Mouse (Mus musculus): ENCODE results near the gene Cacnb4.

The Cacnb4 gene

GRCm38 (mm10) chr2:52568131-52568530, 108.5 kb downstream of the Cacnb4 start:
- DNase-seq (ENCODE audit: low spot score): no peak

- DNase-seq (ENCODE audit: low spot score): no peak
These were observed 109.2 kb downstream of the Cacnb4 start for GRCm38 (mm10) chr2:52567421-52567820.

DNA sequence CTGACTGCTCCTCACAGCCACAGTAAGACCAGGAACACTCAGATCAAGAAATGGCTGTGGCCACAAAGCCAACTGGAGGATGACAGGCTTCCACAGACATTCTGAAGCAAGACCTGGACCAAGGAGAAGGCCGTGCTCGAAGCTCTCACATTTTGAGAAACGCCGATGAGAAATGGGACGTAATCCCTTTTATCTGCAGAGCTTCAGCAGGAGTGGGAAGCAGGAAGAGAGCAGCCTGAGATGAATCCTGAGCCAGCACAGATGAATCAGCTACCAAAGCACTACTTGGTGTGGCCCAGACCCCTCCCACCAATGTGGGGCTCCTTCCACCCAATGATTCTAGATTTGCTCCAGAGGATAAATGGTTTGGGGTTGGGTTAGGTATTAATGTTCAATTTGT, 113.4 kb downstream of the Cacnb4 start:
- DNase-seq (ENCODE audit: low spot score): no peak

DNA sequence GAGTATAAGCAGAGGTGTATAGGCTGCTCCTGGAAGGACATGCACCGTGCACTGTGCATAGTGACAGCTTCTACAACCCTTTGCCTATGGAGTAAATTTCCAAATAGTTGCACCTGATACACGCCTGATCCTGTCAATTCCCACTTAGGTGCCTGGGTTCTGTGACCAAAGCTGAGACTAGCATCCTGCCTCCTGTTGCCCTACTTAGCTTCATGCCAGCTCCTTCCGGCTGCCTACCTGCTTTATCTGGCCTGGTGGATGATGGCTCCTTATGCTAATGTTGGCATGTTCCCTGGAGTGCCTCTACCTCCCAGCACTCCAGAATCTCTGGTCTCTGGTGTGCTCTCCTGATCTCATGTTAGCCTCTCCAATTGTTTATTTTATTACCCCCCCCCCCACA, 114.3 kb downstream of the Cacnb4 start:
- no peak for DNase-seq (ENCODE audit: low spot score)

- no peak for DNase-seq (ENCODE audit: low spot score)
These were observed 115.5 kb downstream of the Cacnb4 start for GRCm38 (mm10) chr2:52561137-52561536.

DNA sequence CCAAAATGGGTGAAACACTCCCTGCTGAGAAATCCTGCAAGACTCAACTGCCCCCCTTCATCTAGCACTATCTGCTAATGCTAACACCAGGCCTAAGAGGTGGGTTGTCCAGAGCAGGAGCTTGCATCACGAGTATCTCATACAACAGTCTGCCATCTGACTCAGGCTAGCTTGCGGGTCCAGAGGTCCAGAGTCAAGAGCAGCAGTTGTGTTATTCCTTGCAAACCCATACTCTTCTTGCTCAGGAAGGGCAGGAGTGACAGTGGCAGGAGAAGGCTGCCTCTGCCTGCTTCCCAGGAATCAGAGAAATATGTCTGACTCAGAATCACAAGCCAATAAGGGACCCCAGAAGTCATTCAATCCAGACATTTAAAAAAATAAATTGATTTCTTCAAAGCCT, 116.4 kb downstream of the Cacnb4 start:
- no peak for DNase-seq (ENCODE audit: low spot score)

DNA sequence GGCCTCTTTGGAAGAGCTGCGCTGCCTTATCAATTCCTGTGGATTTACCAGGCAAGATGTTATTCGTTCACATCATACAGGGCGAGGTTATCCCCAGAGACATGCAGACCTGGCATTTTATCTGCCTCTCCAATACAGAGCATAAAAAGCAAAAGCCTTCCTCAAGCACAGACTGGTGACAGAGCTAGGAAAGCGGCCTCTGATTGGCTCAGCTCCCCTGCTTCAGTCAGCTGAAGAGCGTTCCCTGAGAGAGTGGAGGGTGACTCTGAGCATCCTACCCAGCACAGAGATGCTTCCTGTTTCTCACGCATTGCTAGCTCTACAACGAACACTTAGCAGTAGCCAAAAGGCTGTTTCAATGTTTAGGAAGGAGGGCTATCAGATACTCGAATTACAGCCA, 118.2 kb downstream of the Cacnb4 start:
- DNase-seq (ENCODE audit: low spot score): peak; percentile 69

GRCm38 (mm10) chr2:52557503-52558275, 118.9 kb downstream of the Cacnb4 start:
- no peak for DNase-seq (ENCODE audit: low spot score)

DNA sequence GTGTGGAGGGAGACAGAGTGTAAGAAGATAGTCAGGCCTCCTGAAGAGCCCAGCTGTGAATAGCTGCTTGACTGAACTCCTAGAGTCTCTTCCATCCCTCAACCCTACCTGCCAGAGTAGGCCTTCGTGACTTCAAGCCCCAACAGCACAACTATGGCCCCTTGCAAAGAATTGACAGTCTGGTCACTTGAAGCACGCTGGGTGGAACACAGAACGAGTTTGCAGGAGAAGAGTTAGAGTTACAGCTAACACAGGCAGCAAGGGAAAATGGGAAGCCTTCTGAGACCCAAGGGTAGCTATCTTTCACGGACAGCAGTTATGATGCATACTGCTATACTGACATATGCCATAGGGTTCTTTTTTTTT, 119.7 kb downstream of the Cacnb4 start:
- no peak for DNase-seq (ENCODE audit: low spot score)

- no peak for DNase-seq (ENCODE audit: low spot score)
These were observed 120.2 kb downstream of the Cacnb4 start for GRCm38 (mm10) chr2:52556298-52556960.

- no peak for DNase-seq (ENCODE audit: low spot score)
These were observed 128.2 kb downstream of the Cacnb4 start for GRCm38 (mm10) chr2:52548401-52548800.

DNA sequence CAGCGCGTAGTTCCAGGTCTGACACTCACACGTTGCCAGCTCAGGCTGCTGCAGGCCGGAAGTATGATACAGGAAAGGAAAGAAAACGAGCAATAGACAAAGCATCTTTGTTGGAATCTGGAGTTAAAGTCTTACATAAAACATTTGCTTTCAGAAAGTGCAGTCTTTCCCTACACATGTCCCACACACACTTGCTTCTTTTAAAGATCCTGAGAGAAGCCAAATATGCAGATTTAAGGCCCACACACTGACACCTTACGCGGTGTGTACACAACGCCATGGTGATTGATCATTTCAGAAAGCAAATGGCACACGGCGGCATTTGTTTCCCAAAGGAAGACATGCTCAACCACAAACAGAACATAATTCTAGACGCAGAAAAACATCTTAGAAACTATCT, 129.3 kb downstream of the Cacnb4 start:
- DNase-seq (ENCODE audit: low spot score): no peak

GRCm38 (mm10) chr2:52544527-52544926, 132.1 kb downstream of the Cacnb4 start:
- no peak for DNase-seq (ENCODE audit: low spot score)

DNA sequence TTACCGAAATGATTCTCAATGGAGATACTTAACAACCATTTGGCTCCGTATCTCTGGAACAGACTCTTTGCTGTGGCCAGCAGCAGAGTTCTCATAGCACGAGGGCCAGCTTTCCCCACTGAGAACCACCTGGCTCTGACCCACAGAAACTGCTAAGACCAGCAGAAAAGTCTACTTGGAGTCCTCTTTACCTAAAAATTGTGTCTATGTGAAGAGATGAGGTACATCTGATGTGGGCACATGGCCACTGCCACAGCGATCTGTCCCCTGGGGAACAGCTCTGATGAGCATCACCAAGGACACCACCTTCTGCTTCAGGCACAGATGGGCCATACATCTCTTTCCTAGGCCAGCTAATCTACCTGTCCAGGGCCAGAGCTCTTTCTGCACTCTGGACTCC, 135.6 kb downstream of the Cacnb4 start:
- DNase-seq (ENCODE audit: low spot score): no peak

DNA sequence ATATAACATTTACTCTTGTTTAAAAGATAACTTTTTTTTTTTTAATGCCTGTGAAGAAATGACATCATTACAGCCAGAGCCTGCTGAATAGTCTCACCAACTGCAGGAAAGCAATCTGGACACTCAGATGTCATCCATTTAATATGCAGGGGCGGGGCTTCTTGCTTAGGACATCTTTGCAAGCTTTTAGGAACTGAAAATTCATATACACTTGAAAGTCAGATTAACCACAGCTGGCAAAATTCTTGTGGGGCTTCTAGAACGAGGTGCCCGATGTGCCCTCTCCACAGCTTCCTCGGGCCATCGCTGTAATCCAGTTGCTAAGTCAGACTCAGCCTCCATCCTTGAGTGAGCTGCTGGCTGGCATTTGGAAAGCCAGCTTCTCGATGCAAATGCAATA, 137.3 kb downstream of the Cacnb4 start:
- DNase-seq (ENCODE audit: low spot score): no peak

GRCm38 (mm10) chr2:52537645-52538044, 139.0 kb downstream of the Cacnb4 start:
- no peak for DNase-seq (ENCODE audit: low spot score)

- no peak for DNase-seq (ENCODE audit: low spot score)
These were observed 139.5 kb downstream of the Cacnb4 start for GRCm38 (mm10) chr2:52537155-52537554.

DNA sequence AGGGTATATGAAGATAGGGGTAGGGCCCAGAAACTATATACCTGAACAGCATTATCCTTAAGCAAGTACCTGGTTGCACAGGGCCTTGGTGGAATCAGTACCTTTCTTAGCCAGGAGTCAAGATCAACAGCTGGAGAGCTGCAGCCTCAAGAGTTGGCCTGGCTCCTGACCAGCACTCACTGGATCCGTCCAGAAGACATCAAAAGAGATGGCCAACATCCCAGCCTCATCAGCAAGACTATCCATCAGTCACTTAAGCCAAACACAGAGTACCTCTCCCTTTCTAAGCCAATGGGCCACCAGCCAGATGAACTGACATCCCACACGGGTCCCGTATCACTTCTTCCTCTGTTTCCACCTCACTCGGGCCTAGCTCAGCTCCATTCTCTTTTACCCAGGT, 140.1 kb downstream of the Cacnb4 start:
- DNase-seq (ENCODE audit: low spot score): no peak

DNA sequence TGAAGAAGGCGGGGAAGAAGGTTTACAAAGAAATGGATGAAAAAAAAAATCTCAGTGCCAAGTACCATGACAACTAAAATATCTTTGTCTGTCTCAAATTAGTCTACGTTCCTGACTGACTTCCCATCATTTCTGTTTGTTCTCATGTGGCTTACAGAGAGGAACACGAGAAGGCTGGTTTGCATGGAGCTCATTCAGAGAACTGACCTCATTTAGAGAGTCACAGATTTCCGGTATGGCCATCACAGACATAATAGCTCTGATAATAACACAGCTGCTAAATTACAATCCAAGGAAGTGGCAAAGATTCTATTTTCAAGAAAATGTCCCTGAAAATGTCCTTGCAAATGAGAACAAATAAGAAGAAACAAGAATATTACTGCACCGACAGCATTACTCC, 142.9 kb downstream of the Cacnb4 start:
- no peak for DNase-seq (ENCODE audit: low spot score)

DNA sequence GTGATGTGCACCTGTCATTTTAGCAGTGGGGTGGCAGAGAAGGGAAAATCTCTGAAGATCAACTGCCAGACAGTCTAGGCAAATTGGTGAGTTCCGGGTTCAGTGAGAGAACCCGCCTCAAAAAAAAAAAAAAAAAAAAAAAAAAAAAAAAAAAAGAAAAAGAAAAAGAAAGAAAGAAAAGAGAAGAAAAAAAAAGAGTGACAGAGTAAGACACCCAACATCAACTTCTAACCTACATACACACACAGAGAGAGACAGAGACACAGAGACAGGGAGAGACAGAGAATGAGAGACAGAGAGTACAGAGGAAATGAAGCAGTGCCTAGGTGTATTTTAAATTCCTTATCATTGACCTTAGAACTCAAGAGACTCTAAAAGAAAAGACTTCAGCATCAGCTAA, 146.1 kb downstream of the Cacnb4 start:
- DNase-seq (ENCODE audit: low spot score): no peak

DNA sequence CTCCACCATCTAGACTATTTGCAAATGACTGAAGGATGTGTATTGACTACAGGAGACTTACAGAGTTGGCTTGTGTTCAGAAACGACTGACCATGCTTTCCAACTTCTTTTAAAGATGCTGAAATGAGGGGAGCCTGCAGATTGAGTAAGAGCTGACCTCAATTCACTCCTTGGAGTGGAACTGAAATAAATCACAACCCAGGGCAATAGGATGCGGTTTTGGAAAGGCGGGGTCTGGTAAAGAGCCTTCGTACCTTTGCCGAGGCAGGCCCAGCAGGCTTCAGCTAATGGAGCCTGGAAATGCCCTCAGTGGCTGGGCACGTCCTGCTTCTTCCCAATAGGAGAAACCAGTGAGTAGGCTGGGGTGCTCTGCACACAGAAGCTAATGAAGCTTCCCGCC, 147.4 kb downstream of the Cacnb4 start:
- no peak for DNase-seq (ENCODE audit: low spot score)

GRCm38 (mm10) chr2:52525876-52526592, 150.6 kb downstream of the Cacnb4 start:
- DNase-seq (ENCODE audit: low spot score): no peak

DNA sequence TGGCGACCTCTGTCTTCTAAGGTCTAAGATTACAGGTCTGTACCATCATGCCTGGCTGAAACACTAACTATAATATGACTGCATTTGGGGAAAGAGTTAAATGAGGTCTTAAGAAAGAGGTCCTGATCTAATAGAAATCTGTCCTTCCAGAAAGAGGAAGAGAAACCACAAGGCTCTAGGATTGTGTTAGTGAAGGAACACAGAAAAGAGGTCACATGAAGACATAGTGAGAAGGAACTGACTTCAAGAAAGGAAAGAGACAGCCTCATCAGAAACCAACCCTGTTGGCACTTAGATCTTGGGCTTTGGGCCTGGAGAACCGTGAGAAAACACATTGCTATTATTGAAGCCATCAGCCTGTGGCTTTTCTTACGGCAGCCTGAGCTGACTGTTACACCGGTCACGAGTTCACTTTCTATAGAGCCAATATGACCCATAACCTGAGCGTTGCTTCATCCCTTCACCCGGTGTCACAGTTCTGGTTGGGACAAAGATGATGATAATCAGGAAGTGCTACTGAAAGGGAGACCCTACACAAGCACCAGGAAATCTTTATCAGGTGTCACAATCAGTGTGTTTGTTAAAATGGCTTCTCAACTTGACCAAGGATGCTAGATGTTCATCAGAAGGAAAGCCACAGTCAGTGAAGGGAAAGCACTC, 153.4 kb downstream of the Cacnb4 start:
- no peak for DNase-seq (ENCODE audit: low spot score)

Measured in left cerebral cortex, adult 11 months (tissue).